Mouse (Mus musculus) G1E (cell line): Measurements from ENCODE around the gene Necap2. TPM values are rescaled to one million over a fixed set of nuclear protein-coding genes. Genes with fewer than 3 reads are reported as not detected.

Experiments used
- ATAC-seq: 2 replicates; pipeline ENCODE4 v1.8.0; 2016; ENCODE audit warnings: mild to moderate bottlenecking; ENCODE audit not compliant: insufficient number of reproducible peaks, poor library complexity, low FRiP score, severe bottlenecking; ENCODE audit errors: extremely low read depth
- DNase-seq: peaks from one replicate; pipeline ENCODE4 v3.0.0; 2012; ENCODE audit warnings: low spot score
- H3K27me3 ChIP-seq: 2 replicates; pipeline ENCODE4 v1.6.1; 2012; ENCODE audit warnings: mild to moderate bottlenecking, low read length, inconsistent platforms; ENCODE audit not compliant: insufficient read depth
- H3K36me3 ChIP-seq: replicated peaks from 2 replicates; pipeline ENCODE3; 2012; ENCODE audit warnings: mild to moderate bottlenecking, inconsistent platforms
- H3K4me1 ChIP-seq: 2 replicates; pipeline ENCODE4 v1.6.1; 2012; ENCODE audit warnings: low read depth, low read length, inconsistent platforms, mixed read lengths; ENCODE audit not compliant: insufficient read depth
- H3K4me3 ChIP-seq: 2 replicates; pipeline ENCODE4 v1.5.1; 2012; ENCODE audit warnings: low read depth, mild to moderate bottlenecking, inconsistent platforms, low read length, moderate library complexity, mixed read lengths
- H3K9me3 ChIP-seq: replicated peaks from 2 replicates; pipeline ENCODE4 v1.6.1; 2012; ENCODE audit warnings: inconsistent platforms
- CTCF ChIP-seq: IDR thresholded peaks from 2 replicates; pipeline ENCODE4 v1.5.1; 2012; ENCODE audit warnings: low read depth, low read length, inconsistent platforms, mixed read lengths
- GATA1 ChIP-seq: IDR thresholded peaks from 2 replicates; pipeline ENCODE4 v1.6.1; 2012; ENCODE audit warnings: borderline replicate concordance, low read length, inconsistent platforms, mixed read lengths
- GATA2 ChIP-seq: IDR thresholded peaks from 2 replicates; pipeline ENCODE4 v1.6.1; 2012; ENCODE audit warnings: low read depth, low read length, inconsistent platforms, borderline replicate concordance
- POLR2AphosphoS5 ChIP-seq: IDR thresholded peaks from 2 replicates; pipeline ENCODE4 v1.6.1; 2012; ENCODE audit warnings: low read depth, low read length, inconsistent platforms; ENCODE audit not compliant: insufficient replicate concordance
- TAL1 ChIP-seq: conservative IDR thresholded peaks from 2 replicates; pipeline ENCODE4 v1.6.1; 2012; ENCODE audit warnings: low read depth, low read length, inconsistent platforms, mixed read lengths
- polyA plus RNA-seq: library from polyadenylated mRNA; stranded (reverse); fragments of >175 nt; gene quantifications from 2 replicates; pipeline ENCODE4 v1.2.3, GENCODE M21; 2012
- total RNA-seq, 2 experiments: library from RNA; stranded (forward) in 1 of 2; stranded (reverse) in 1 of 2; fragments of 200-1000 nt in 1 of 2; fragments of >200 nt in 1 of 2; fragmentation: Nextera tagmentation in 1 of 2; gene quantifications; 2 replicates each; pipeline ENCODE4 v1.2.3; 2014 to 2017

Gene Necap2
- total and polyA plus RNA-seq, 3 experiments = 43.9 to 101 (median 61.9) TPM

- peaks cover 5% of the 10 kb centered on the region for H3K9me3 ChIP-seq
- TF ChIP-seq GATA2 = no peak
- no peak for TF ChIP-seq GATA1
- TF ChIP-seq POLR2AphosphoS5 = no peak
- TF ChIP-seq CTCF = no peak
- TF ChIP-seq TAL1 = no peak
- peaks cover 30% of the 10 kb centered on the region for H3K36me3 ChIP-seq
- DNase-seq (no peak), ATAC-seq (no peak)
- peaks cover 35% of the 10 kb centered on the region for H3K4me1 ChIP-seq
- H3K27me3 ChIP-seq = peaks cover 3% of the 10 kb centered on the region
- peak overlapping the region; percentile 98; the same call in 1 of the 2 replicates for H3K4me3 ChIP-seq
Observed at GRCm38 (mm10) chr4:141078510-141079137, 467 bp upstream of the Necap2 start.

GRCm38 (mm10) chr4:141076761-141077506, 1.2 kb downstream of the Necap2 start:
- peak overlapping the region; percentile 98 for H3K4me3 ChIP-seq
- ATAC-seq = no peak
- peaks cover 5% of the 10 kb centered on the region for H3K9me3 ChIP-seq
- no peak for TF ChIP-seq CTCF
- no peak for TF ChIP-seq POLR2AphosphoS5
- TF ChIP-seq GATA1 = no peak
- TF ChIP-seq TAL1 = no peak
- TF ChIP-seq GATA2 = no peak
- DNase-seq = peak; percentile 30
- H3K4me1 ChIP-seq = peaks cover 40% of the 10 kb centered on the region
- H3K36me3 ChIP-seq = peaks cover 47% of the 10 kb centered on the region
- no peaks in the 10 kb centered on the region for H3K27me3 ChIP-seq

- ATAC-seq = no peak
- Histone ChIP-seq H3K36me3 (peaks cover 75% of the 10 kb centered on the region), H3K27me3 (no peaks in the 10 kb centered on the region), H3K4me1 (peaks cover 62% of the 10 kb centered on the region), H3K4me3 (no peak overlapping the region), H3K9me3 (no peaks in the 10 kb centered on the region)
- no peak for DNase-seq
- TF ChIP-seq CTCF = no peak
- TF ChIP-seq GATA1 = no peak
- no peak for TF ChIP-seq POLR2AphosphoS5
Observed at GRCm38 (mm10) chr4:141074109-141074508, 4.0 kb downstream of the Necap2 start.

GRCm38 (mm10) chr4:141073661-141074060, 4.5 kb downstream of the Necap2 start:
- Histone ChIP-seq H3K4me1 (peaks cover 65% of the 10 kb centered on the region), H3K9me3 (no peaks in the 10 kb centered on the region), H3K27me3 (no peaks in the 10 kb centered on the region), H3K4me3 (no peak overlapping the region), H3K36me3 (peaks cover 80% of the 10 kb centered on the region)
- TF ChIP-seq TAL1 (no peak), GATA2 (no peak), CTCF (no peak), POLR2AphosphoS5 (no peak), GATA1 (no peak)
- ATAC-seq (no peak), DNase-seq (no peak)

GRCm38 (mm10) chr4:141072502-141072901, 5.7 kb downstream of the Necap2 start:
- Histone ChIP-seq H3K4me1 (peaks cover 71% of the 10 kb centered on the region), H3K4me3 (no peak overlapping the region), H3K36me3 (peaks cover 91% of the 10 kb centered on the region), H3K27me3 (no peaks in the 10 kb centered on the region), H3K9me3 (no peaks in the 10 kb centered on the region)
- no peak for ATAC-seq
- TF ChIP-seq GATA1 (no peak), POLR2AphosphoS5 (no peak), TAL1 (no peak), CTCF (no peak), GATA2 (no peak)
- no peak for DNase-seq

GRCm38 (mm10) chr4:141069731-141070130, 8.4 kb downstream of the Necap2 start:
- Histone ChIP-seq H3K27me3 (no peaks in the 10 kb centered on the region), H3K36me3 (peaks cover 98% of the 10 kb centered on the region), H3K9me3 (no peaks in the 10 kb centered on the region), H3K4me3 (no peak overlapping the region), H3K4me1 (peaks cover 51% of the 10 kb centered on the region)
- ATAC-seq = no peak
- no peak for TF ChIP-seq GATA1
- TF ChIP-seq CTCF = peak; percentile 66
- peak; percentile 37 for DNase-seq
